Mouse (Mus musculus): ENCODE measurements around the gene Gm20820. TPM values are rescaled to one million over a fixed set of nuclear protein-coding genes. Genes with fewer than 3 reads are reported as not detected.

The Gm20820 gene
- not detected for polyA plus RNA-seq (2017; shearing (Covaris generic))

DNA sequence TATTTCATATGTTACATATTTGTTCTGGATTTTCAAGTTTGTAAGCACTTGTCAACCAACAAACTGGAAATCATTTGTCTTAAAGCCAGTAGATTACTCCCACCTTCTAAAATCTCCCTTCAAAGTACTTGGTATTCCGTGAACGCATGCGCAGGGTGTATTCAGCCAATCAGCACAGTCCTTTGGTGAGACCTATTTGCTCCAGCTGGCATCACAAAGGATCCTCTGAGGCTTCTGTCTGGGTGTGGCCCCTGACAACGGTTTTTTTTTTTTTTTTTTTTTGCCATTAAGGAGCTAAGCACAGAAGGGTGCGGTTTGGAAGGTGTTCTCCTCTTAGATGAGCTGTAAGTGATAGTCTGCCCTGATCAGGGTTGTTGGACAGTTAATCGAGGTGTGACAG, at the start of gene Gm20820:
Gene Gm20820 (plus strand): TSS at position 301 of the 400 bp plus-strand sequence.

